Mouse (Mus musculus) MN1 (cell line): ENCODE results near the gene 7420426K07Rik.

Experiments
- DNase-seq: peaks from one replicate; pipeline ENCODE4 v3.0.0-alpha.2; 2016; ENCODE audit warnings: low spot score

Gene 7420426K07Rik

DNA sequence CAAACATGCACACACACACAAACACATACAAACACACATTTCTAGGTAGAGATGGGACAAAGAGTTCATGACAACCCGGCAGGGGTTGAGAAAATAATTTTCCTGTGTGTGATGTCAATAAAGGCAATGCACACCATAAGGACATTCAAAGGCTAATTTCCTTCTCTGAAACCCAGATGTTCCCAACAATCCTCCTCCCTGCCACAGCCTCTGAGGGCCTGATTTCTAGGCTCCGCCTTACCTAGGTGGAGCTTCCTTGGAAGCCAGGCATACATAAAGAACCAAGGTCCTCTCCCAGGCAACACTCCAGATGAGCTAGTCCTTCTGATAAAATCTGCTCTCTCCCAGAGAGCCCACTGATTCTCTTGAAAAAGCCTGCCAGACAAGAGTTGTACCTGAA lies at the start of gene 7420426K07Rik:
7420426K07Rik (plus strand) TSS at position 301 of the 400 bp plus-strand sequence.
- no peak for DNase-seq

- no peak for DNase-seq
Measured at GRCm38 (mm10) chr9:98856210-98856609, 46.7 kb upstream of the 7420426K07Rik start, which contains the start of gene Prr23a2. TSS of gene Prr23a2 (plus strand) at chr9:98856494.

- DNase-seq, result no peak
Measured at GRCm38 (mm10) chr9:98863463-98863862, 39.5 kb upstream of the 7420426K07Rik start.

DNA sequence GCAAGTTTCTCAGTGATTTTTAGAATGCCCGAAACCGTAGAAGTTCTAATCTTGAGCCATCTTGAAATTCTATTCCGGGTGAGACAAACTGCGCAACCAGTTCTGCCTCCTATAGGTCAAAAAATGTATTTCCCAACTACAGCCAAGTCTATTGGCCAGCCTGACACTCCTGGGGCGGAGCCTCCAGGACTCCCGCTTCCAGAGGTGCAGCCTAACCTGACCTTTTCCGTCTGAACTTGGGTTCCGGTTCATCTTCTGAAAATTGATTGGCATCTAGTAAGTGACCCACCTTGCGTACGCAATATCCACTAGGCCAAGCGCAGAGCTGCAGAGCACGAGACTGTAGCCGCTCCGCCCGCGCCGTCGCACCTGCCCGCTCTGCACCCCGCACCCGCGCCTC lies 38.3 kb upstream of the 7420426K07Rik start, which contains the start of gene Prr23a3:
Prr23a3 (plus strand) TSS at position 197 of the 400 bp plus-strand sequence.
- no peak for DNase-seq

GRCm38 (mm10) chr9:98901486-98901885 lies 1.4 kb upstream of the 7420426K07Rik start:
- no peak for DNase-seq

DNA sequence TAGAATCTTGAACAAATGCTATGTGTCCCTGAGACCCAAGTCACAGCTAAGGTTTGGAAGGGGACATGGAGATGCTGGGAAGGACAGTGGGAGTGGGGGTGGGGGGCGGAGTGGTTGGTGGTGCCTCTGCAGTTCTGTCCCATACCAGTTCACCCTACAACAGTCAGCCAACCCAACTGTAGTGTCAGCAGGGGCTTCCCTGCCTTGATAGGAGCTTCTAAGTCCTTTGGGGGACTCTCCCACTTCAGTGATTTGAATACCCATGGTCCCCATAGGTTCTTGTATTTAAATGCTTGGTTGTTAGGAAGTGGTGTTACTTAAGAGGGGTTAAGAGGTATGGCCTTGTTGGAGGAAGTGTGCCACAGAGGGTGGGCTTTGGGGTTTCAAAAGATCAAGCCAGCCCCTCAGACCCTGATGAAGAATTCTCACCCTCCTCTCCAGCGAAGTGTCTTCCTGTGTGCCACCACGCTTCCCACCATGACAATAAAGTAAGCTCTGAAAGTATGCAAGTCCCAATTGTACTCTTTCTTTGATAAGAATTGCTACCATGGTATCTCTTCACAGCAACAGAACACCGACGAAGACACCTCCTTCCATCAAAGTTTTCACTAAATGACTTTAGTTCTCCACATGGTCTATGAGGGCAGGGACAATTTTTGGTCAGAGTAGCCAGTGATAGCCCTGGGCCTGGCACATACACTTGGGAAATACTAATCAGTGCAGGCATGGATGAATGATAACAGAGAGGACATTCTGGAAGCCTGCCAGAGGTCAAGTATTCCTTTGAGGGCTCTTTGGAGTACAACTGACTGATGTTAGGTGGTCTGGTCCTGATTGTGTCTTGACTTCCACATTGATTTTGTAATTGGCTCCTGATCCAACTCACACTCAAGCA lies 18.0 kb downstream of the 7420426K07Rik start:
- no peak for DNase-seq

GRCm38 (mm10) chr9:98923119-98923518 lies 20.2 kb downstream of the 7420426K07Rik start:
- DNase-seq, result no peak

DNA sequence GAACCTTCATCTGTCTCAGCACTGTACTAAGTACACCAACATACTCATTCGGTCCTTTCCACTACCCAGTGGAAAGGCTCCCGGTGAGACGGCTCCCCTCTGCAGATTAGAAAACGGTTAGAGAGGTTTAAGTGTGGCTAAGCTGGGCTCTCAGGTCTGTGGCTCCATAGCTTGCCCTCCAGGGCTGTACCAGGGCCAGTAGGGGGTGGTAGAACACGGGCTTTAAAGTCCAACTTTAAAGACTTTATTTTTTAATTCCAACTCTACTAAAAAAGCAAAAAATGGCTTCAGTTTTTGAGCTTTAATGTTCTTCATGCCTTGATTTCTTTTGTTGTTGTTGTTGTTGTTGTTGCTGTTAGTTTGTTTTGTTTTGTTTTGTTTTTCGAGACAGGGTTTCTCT lies 21.3 kb downstream of the 7420426K07Rik start:
- DNase-seq, result no peak

DNA sequence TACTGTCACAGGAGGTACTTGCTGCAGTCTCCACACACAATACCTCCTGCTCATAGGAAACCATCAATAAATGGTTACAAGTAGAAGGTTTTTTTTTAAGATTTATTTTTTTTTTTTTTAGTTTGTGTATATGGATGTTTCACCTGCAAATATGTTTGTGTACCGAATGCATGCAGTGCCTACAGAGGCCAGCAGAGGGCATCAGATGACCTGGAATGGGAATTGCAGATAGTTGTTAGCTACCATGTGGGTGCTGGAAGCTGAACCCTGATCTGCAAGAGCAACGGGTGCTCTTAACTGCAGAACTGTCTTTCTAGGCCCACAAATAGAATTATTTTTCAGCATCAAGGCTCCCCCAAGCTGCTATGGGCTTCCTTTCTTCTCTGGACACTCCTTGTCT lies 26.6 kb downstream of the 7420426K07Rik start:
- no peak for DNase-seq

GRCm38 (mm10) chr9:98932931-98933330 lies 30.0 kb downstream of the 7420426K07Rik start:
- no peak for DNase-seq

DNA sequence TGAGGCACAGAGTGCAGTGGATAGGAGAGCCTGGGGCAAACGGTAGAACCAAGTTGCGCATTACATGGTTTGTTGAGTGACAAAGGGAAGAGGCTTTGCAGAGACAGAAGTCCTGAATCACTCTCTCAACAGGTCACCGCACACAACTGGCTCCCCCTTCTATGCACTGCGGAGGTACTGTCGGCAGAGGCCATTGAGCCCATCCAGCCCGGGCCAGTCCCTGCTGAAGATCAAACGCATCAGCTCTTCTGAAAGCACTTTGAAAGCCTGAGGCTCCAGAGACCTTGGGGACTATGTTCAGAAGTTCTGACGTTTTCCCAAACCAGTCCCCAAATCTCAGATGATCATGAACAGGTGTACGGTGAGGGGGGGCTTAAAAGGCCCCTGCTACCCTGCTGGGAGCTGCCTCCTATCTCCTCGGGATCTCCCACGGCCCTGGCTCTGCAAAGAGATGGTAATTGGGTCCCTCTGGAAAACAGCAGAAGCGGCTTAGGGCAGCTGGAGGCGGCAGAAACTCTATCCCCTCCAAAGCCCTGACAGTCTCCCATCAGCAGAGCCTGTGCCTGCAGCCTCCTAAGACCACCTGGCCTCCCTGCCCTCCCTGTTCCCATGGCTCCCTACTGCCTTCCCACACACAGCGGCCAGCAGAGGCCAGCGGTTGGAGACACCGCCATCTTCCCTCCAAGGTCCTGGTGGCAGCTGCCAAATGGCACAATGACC lies 32.4 kb downstream of the 7420426K07Rik start:
- no peak for DNase-seq

GRCm38 (mm10) chr9:98939290-98939689 lies 36.4 kb downstream of the 7420426K07Rik start:
- no peak for DNase-seq

GRCm38 (mm10) chr9:98952171-98953050 lies 49.5 kb downstream of the 7420426K07Rik start:
- DNase-seq, result no peak

GRCm38 (mm10) chr9:98953291-98953690 lies 50.4 kb downstream of the 7420426K07Rik start:
- DNase-seq, result no peak

DNA sequence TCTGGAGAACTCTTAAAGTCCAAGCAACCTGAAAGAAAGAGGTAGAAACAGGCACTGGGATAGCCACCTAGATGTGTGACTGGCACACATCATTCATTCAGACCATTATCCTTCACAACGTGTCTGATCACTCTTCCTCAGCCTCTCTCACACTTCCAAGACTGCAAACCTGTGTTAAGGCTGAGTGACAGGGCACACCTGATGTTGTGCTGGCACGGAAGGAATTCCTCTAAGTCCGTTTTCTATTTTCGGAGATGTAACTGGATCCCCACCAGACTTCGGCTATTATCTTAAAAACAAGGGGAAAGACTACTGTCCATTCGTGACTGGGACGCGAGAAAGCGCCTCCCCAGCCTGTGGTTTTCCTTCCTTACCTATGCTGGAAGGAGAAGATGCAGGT lies 50.9 kb downstream of the 7420426K07Rik start:
- DNase-seq, result no peak
